Mouse (Mus musculus) midbrain, embryonic 16.5 days (tissue): ENCODE data around the gene Entpd1. TPM values are rescaled to one million over a fixed set of nuclear protein-coding genes. Genes with fewer than 3 reads are reported as not detected.
"Not testable (repeated sequence)": the region's sequence is repeated elsewhere in the genome, so short reads cannot be mapped to it uniquely, and the experiment has no call there.

ENCODE experiments used
- ATAC-seq: fragments of 200-750 bp; cut with Nextera tagmentation; 2 replicates; pipeline ENCODE4 v1.8.0; 2017; ENCODE audit warnings: moderate TSS enrichment
- H3K27ac ChIP-seq: fragments of 300-500 bp; sonication (generic); 2 replicates; pipeline ENCODE4 v1.5.1; 2014; ENCODE audit warnings: mild to moderate bottlenecking, low read length, mixed read lengths
- H3K27me3 ChIP-seq: fragments of 300-500 bp; sonication (generic); 2 replicates; pipeline ENCODE4 v1.6.1; 2014; ENCODE audit warnings: low read depth, low read length, mixed read lengths; ENCODE audit not compliant: control insufficient read depth, insufficient read depth
- H3K36me3 ChIP-seq: fragments of 300-500 bp; sonication (generic); 2 replicates; pipeline ENCODE4 v1.6.1; 2014; ENCODE audit warnings: mild to moderate bottlenecking, low read length, moderate library complexity, mixed read lengths; ENCODE audit not compliant: control insufficient read depth, insufficient read depth
- H3K4me1 ChIP-seq: fragments of 300-500 bp; sonication (generic); 2 replicates; pipeline ENCODE4 v1.6.1; 2014; ENCODE audit warnings: mild to moderate bottlenecking, low read length, mixed read lengths; ENCODE audit not compliant: control insufficient read depth, insufficient read depth
- H3K4me2 ChIP-seq: fragments of 300-500 bp; sonication (generic); 2 replicates; pipeline ENCODE4 v1.6.1; 2014; ENCODE audit warnings: mild to moderate bottlenecking, low read length, mixed read lengths
- H3K4me3 ChIP-seq: fragments of 300-500 bp; sonication (generic); 2 replicates; pipeline ENCODE4 v1.5.1; 2014; ENCODE audit warnings: low read depth, mild to moderate bottlenecking, low read length, moderate library complexity, mixed read lengths
- H3K9ac ChIP-seq: fragments of 300-500 bp; sonication (generic); 2 replicates; pipeline ENCODE4 v1.6.1; 2014; ENCODE audit warnings: low read depth, low read length, mixed read lengths
- H3K9me3 ChIP-seq: fragments of 300-500 bp; sonication (generic); replicated peaks from 2 replicates; pipeline ENCODE4 v1.6.1; 2014; ENCODE audit warnings: mild to moderate bottlenecking, low read length, mixed read lengths; ENCODE audit not compliant: control insufficient read depth, poor library complexity, severe bottlenecking
- WGBS: fragments of 180-500 bp; shearing (Covaris S2); extraction: QIAGEN DNeasy Blood & Tissue Kit; methylation state at CpG from one replicate; pipeline ENCODE4 v1.1.7; 2014; 5-methylcytosine and 5-hydroxymethylcytosine counted together
- polyA plus RNA-seq: library from polyadenylated mRNA; unstranded; fragments of >200 nt; fragmentation: Nextera tagmentation; extraction: Ambion mirVana; gene quantifications from 2 replicates; pipeline ENCODE4 v1.2.1, GENCODE M21; 2015

The Entpd1 gene
- polyA plus RNA-seq, 1 experiment from 2014 or later: 8.2 TPM

- 93% methylated on average over 6 of the region's 6 CpGs for WGBS
- no peak overlapping the region for H3K9ac ChIP-seq
Measured at GRCm38 (mm10) chr19:40607676-40608075, 4.5 kb upstream of the Entpd1 start.

GRCm38 (mm10) chr19:40614811-40615210 is 2.6 kb downstream of the Entpd1 start:
- no peak overlapping the region for H3K4me3 ChIP-seq
- H3K27ac ChIP-seq: no peak overlapping the region
- H3K4me1 ChIP-seq: peaks cover 6% of the 10 kb centered on the region
- no peak overlapping the region for H3K4me2 ChIP-seq
- no peak overlapping the region for H3K9ac ChIP-seq
- H3K9me3 ChIP-seq: no peaks in the 10 kb centered on the region
- H3K27me3 ChIP-seq: no peaks in the 10 kb centered on the region
- no peaks in the 10 kb centered on the region for H3K36me3 ChIP-seq
- 85% methylated on average over 7 of the region's 7 CpGs for WGBS
- no peak for ATAC-seq

More at GRCm38 (mm10) chr19:40607676-40608075, 4.5 kb upstream of the Entpd1 start:
- Histone ChIP-seq H3K27me3 (no peaks in the 10 kb centered on the region), H3K9me3 (no peaks in the 10 kb centered on the region), H3K4me1 (peaks cover 6% of the 10 kb centered on the region), H3K27ac (no peak overlapping the region), H3K36me3 (peaks cover 28% of the 10 kb centered on the region), H3K4me3 (no peak overlapping the region), H3K4me2 (no peak overlapping the region)
- ATAC-seq: no peak

GRCm38 (mm10) chr19:40616021-40616420 is 3.9 kb downstream of the Entpd1 start:
- Histone ChIP-seq H3K9ac (no peak overlapping the region), H3K9me3 (no peaks in the 10 kb centered on the region), H3K4me1 (peaks cover 5% of the 10 kb centered on the region), H3K27me3 (no peaks in the 10 kb centered on the region), H3K4me3 (no peak overlapping the region), H3K36me3 (no peaks in the 10 kb centered on the region), H3K4me2 (no peak overlapping the region), H3K27ac (no peak overlapping the region)
- no peak for ATAC-seq
- 93% methylated on average over 7 of the region's 7 CpGs for WGBS

- H3K4me1 ChIP-seq, H3K36me3 ChIP-seq, H3K4me2 ChIP-seq, H3K9ac ChIP-seq, H3K27me3 ChIP-seq, ATAC-seq, H3K9me3 ChIP-seq, H3K4me3 ChIP-seq, H3K27ac ChIP-seq: not testable (repeated sequence)
- WGBS: 66% methylated on average over 8 of the region's 26 CpGs
Measured at GRCm38 (mm10) chr19:40621616-40622015, 9.4 kb downstream of the Entpd1 start.

- Histone ChIP-seq H3K9me3 (no peaks in the 10 kb centered on the region), H3K4me3 (no peak overlapping the region), H3K9ac (no peak overlapping the region), H3K27me3 (no peaks in the 10 kb centered on the region), H3K4me2 (no peak overlapping the region), H3K36me3 (no peaks in the 10 kb centered on the region), H3K4me1 (no peaks in the 10 kb centered on the region), H3K27ac (no peak overlapping the region)
- ATAC-seq: no peak
- WGBS: 77% methylated on average over 12 of the region's 12 CpGs
Measured at GRCm38 (mm10) chr19:40625935-40626334, 13.8 kb downstream of the Entpd1 start.

- Histone ChIP-seq H3K9me3 (no peaks in the 10 kb centered on the region), H3K9ac (no peak overlapping the region), H3K4me1 (no peaks in the 10 kb centered on the region), H3K36me3 (no peaks in the 10 kb centered on the region), H3K27me3 (no peaks in the 10 kb centered on the region), H3K27ac (no peak overlapping the region), H3K4me3 (no peak overlapping the region), H3K4me2 (no peak overlapping the region)
- ATAC-seq: no peak
Measured at GRCm38 (mm10) chr19:40628950-40629349, 16.8 kb downstream of the Entpd1 start.

- no peak overlapping the region for H3K4me2 ChIP-seq
- H3K9me3 ChIP-seq: no peaks in the 10 kb centered on the region
- no peaks in the 10 kb centered on the region for H3K27me3 ChIP-seq
- no peak overlapping the region for H3K4me3 ChIP-seq
- no peak for ATAC-seq
- H3K9ac ChIP-seq: no peak overlapping the region
- 86% methylated on average over 3 of the region's 3 CpGs for WGBS
- H3K4me1 ChIP-seq: no peaks in the 10 kb centered on the region
- no peaks in the 10 kb centered on the region for H3K36me3 ChIP-seq
- H3K27ac ChIP-seq: no peak overlapping the region
Measured at GRCm38 (mm10) chr19:40630096-40630495, 17.9 kb downstream of the Entpd1 start.

- H3K4me2 ChIP-seq: no peak overlapping the region
- H3K4me1 ChIP-seq: no peaks in the 10 kb centered on the region
- no peak overlapping the region for H3K27ac ChIP-seq
- no peaks in the 10 kb centered on the region for H3K36me3 ChIP-seq
- WGBS: 83% methylated on average over 7 of the region's 7 CpGs
- no peaks in the 10 kb centered on the region for H3K9me3 ChIP-seq
- no peak overlapping the region for H3K4me3 ChIP-seq
- H3K27me3 ChIP-seq: no peaks in the 10 kb centered on the region
- H3K9ac ChIP-seq: no peak overlapping the region
- no peak for ATAC-seq
Measured at GRCm38 (mm10) chr19:40630606-40631005, 18.4 kb downstream of the Entpd1 start.

GRCm38 (mm10) chr19:40632193-40632592 is 20.0 kb downstream of the Entpd1 start:
- Histone ChIP-seq H3K36me3 (no peaks in the 10 kb centered on the region), H3K27ac (no peak overlapping the region), H3K9me3 (no peaks in the 10 kb centered on the region), H3K27me3 (no peaks in the 10 kb centered on the region), H3K4me2 (no peak overlapping the region), H3K4me3 (no peak overlapping the region), H3K4me1 (no peaks in the 10 kb centered on the region), H3K9ac (no peak overlapping the region)
- WGBS: 89% methylated on average over 3 of the region's 3 CpGs
- ATAC-seq: no peak

- H3K27me3 ChIP-seq: no peaks in the 10 kb centered on the region
- H3K9ac ChIP-seq: no peak overlapping the region
- H3K9me3 ChIP-seq: no peaks in the 10 kb centered on the region
- no peak for ATAC-seq
- no peaks in the 10 kb centered on the region for H3K4me1 ChIP-seq
- H3K36me3 ChIP-seq: no peaks in the 10 kb centered on the region
- no peak overlapping the region for H3K27ac ChIP-seq
- 83% methylated on average over 5 of the region's 5 CpGs for WGBS
- no peak overlapping the region for H3K4me2 ChIP-seq
- H3K4me3 ChIP-seq: no peak overlapping the region
Measured at GRCm38 (mm10) chr19:40632668-40633067, 20.5 kb downstream of the Entpd1 start.
